In genomic region chr19:29037026-29037425, GRCm38 (mm10) we compare ENCODE assay signal across 19 mouse cellular contexts. TPM values are rescaled to one million over a fixed set of nuclear protein-coding genes. Genes with fewer than 3 reads are reported as not detected.
DNase-seq lines count a peak whose midpoint lies in the region; ATAC-seq and TF ChIP-seq lines count a peak whose summit lies in the region.
"Had no signal": no experiment of that assay in that cellular context is flagged by ENCODE, and none has a peak within 500 bp of the region (broad histone marks: within the 10 kb centered on the region; RNA-seq: fewer than 3 reads in every experiment).

No protein-coding gene starts in this region.

- no peak overlapping the region for H3K4me3 ChIP-seq in gastrocnemius, adult 2 months
- H3K4me3 ChIP-seq in lung, postnatal 0 days (ENCODE audit: low read depth, low read length) = no peak overlapping the region
- no peak overlapping the region for H3K4me3 ChIP-seq in lung, adult 2 months (replicated peaks; ENCODE audit: extremely low read depth, low read depth, low read length)
- H3K4me3 ChIP-seq in brown adipose tissue, adult 24 weeks (ENCODE audit: insufficient read depth, low read depth, low read length) = no peak overlapping the region
- H3K4me3 ChIP-seq: forebrain, embryonic 12.5 days; heart, embryonic 10.5 days; hindbrain, embryonic 15.5 days had no signal

- no peak for TF ChIP-seq POLR2A in lung, adult 2 months (IDR thresholded peaks at IDR 0.05; ENCODE audit: borderline replicate concordance, extremely low read depth, low read depth, low read length)

- peak; percentile 46 for TF ChIP-seq EP300 in lung, postnatal 0 days (IDR thresholded peaks at IDR 0.05)

- no peaks in the 10 kb centered on the region for H3K27me3 ChIP-seq in lung, postnatal 0 days (replicated peaks; ENCODE audit: insufficient read depth, low read length)
- H3K27me3 ChIP-seq: forebrain, embryonic 12.5 days; hindbrain, embryonic 15.5 days had no signal

- no peak for DNase-seq in gastrocnemius, adult 2 months
- no peak for DNase-seq in gastrocnemius, postnatal 36 days
- peak; percentile 49 for DNase-seq in lung, postnatal 0 days (ENCODE audit: low spot score)
- DNase-seq in lung, adult 2 months = no peak
- DNase-seq in left cerebral cortex, postnatal 36 days (ENCODE audit: low spot score in 2 of 2) = no peak
- DNase-seq in embryo, embryonic 9.5 days (ENCODE audit: extremely low spot score) = no peak
- DNase-seq: cerebellum, adult 11-12 months; cerebellum, adult 9-10 months; cerebellum, postnatal 25 days; forebrain, postnatal 0 days; gastrocnemius, postnatal 25 days; heart, adult 11 months; kidney, adult 8-10 months had no signal

- no peak overlapping the region for H3K9ac ChIP-seq in lung, postnatal 0 days (replicated peaks; ENCODE audit: low read depth)
- H3K9ac ChIP-seq: forebrain, embryonic 12.5 days; forebrain, postnatal 0 days; hindbrain, embryonic 15.5 days had no signal

- no peak overlapping the region for H3K4me2 ChIP-seq in lung, postnatal 0 days (replicated peaks; ENCODE audit: low read depth, low read length)
- H3K4me2 ChIP-seq: forebrain, embryonic 12.5 days; hindbrain, embryonic 15.5 days had no signal

- TF ChIP-seq CTCF in gastrocnemius, adult 2 months (IDR thresholded peaks at IDR 0.05) = no peak
- no peak for TF ChIP-seq CTCF in lung, postnatal 0 days (IDR thresholded peaks at IDR 0.05)
- TF ChIP-seq CTCF in lung, adult 2 months (IDR thresholded peaks at IDR 0.05; ENCODE audit: insufficient read depth, low read length) = no peak

- H3K4me1 ChIP-seq in lung, postnatal 0 days (ENCODE audit: insufficient read depth, low read depth, low read length) = no peaks in the 10 kb centered on the region
- 0 out of 2 replicates have a peak, but pooled peaks cover 2% of the 10 kb centered on the region for H3K4me1 ChIP-seq in lung, adult 2 months (ENCODE audit: control insufficient read depth, insufficient read depth, low read length)
- peaks cover 13% of the 10 kb centered on the region for H3K4me1 ChIP-seq in brown adipose tissue, adult 24 weeks (ENCODE audit: control insufficient read depth, insufficient read depth, insufficient read length, low read length)
- H3K4me1 ChIP-seq: forebrain, embryonic 12.5 days; hindbrain, embryonic 15.5 days had no signal

- intact Hi-C loops in gastrocnemius, adult 2 months (cut with DNase I) = no loop called here
- intact Hi-C loops in gastrocnemius, postnatal 36 days (cut with DNase I) = no loop called here
- intact Hi-C loops in left cerebral cortex, postnatal 36 days (cut with DNase I) = no loop called here

- H3K9me3 ChIP-seq in lung, postnatal 0 days (ENCODE audit: low read length) = no peaks in the 10 kb centered on the region
- H3K9me3 ChIP-seq: forebrain, embryonic 12.5 days; heart, embryonic 10.5 days; hindbrain, embryonic 15.5 days had no signal

- peak; percentile 81 for ATAC-seq in lung, postnatal 0 days
- ATAC-seq: forebrain, postnatal 0 days; inflammation-experienced regulatory T-cells, adult 6 months; intestine, postnatal 0 days had no signal

- 69% methylated on average over 5 of the region's 5 CpGs for WGBS in lung, postnatal 0 days
- 60% methylated on average over 5 of the region's 5 CpGs for WGBS in lung, adult 2 months

- H3K36me3 ChIP-seq in lung, postnatal 0 days (ENCODE audit: insufficient read depth, low read length) = no peaks in the 10 kb centered on the region; the same call in 1 of the 2 replicates

- peak overlapping the region; percentile 38; the same call in 1 of the 2 replicates for H3K27ac ChIP-seq in gastrocnemius, adult 2 months
- 0 out of 2 replicates have a peak overlapping the region, but pooled peaks have one; percentile 0 for H3K27ac ChIP-seq in lung, postnatal 0 days (ENCODE audit: low read length)
- H3K27ac ChIP-seq in brown adipose tissue, adult 24 weeks (replicated peaks; ENCODE audit: low read depth, low read length) = peak overlapping the region; percentile 70
- H3K27ac ChIP-seq: forebrain, embryonic 12.5 days; heart, embryonic 10.5 days; hindbrain, embryonic 15.5 days had no signal

RNA-seq across cellular contexts. Expression of gene Ak3, which starts 10.7 kb away (rescaled TPM):
- 10 to 100 TPM; 38.1 to 54.4 TPM for total RNA-seq in gastrocnemius, adult 2 months (2021)
- total RNA-seq in gastrocnemius, postnatal 36 days (2021) = 10 to 100 TPM; 47.4 to 49.0 TPM
- 79.3 and 81.1 TPM in 2 replicates for polyA plus RNA-seq in lung, postnatal 0 days (2015; fragmentation: Nextera tagmentation; extraction: Ambion mirVana)
- polyA plus RNA-seq in lung, adult 2 months (2012; rRNA removed) = 69.3 and 73.6 TPM in 2 replicates
- 328 and 347 TPM in 2 replicates for polyA plus RNA-seq in brown adipose tissue, adult 24 weeks (2012; ENCODE audit: insufficient read depth, insufficient read length, missing spikeins)
- 10 to 100 TPM; 56.1 to 59.5 TPM for total RNA-seq in left cerebral cortex, postnatal 36 days (2021)

RNA-seq across cellular contexts. Expression of gene Cdc37l1, which starts 46.9 kb away (rescaled TPM):
- total RNA-seq in gastrocnemius, adult 2 months (2021) = 10 to 100 TPM; 44.8 to 55.5 TPM
- 10 to 100 TPM; 40.5 to 40.6 TPM for total RNA-seq in gastrocnemius, postnatal 36 days (2021)
- 21.2 and 23.4 TPM in 2 replicates for polyA plus RNA-seq in lung, postnatal 0 days (2015; fragmentation: Nextera tagmentation; extraction: Ambion mirVana)
- polyA plus RNA-seq in lung, adult 2 months (2012; rRNA removed) = 9.2 and 14.8 TPM in 2 replicates
- polyA plus RNA-seq in brown adipose tissue, adult 24 weeks (2012; ENCODE audit: insufficient read depth, insufficient read length, missing spikeins) = 28.3 and 35.7 TPM in 2 replicates
- 100 to 1,000 TPM in 1 of 2 experiments, 10 to 100 TPM in 1; 88.0 to 112 TPM for total RNA-seq in left cerebral cortex, postnatal 36 days (2021)

Comparison
In these comparisons a context has a peak if more than half of its experiments do, and no peak if none do; other contexts are left out.
1. H3K27ac ChIP-seq: peak in every context shown above with its lines; median percentile 70 in brown adipose tissue, adult 24 weeks; 38 in gastrocnemius, adult 2 months; 0 in lung, postnatal 0 days.